Comparison of ENCODE assay signal across 26 mouse cellular contexts in genomic region chr10:79968181-79968580, GRCm38 (mm10). TPM values are rescaled to one million over a fixed set of nuclear protein-coding genes. Genes with fewer than 3 reads are reported as not detected.
A peak's percentile ranks its signal among the peaks of the same experiment; 100 is the strongest.
DNase-seq lines count a peak whose midpoint lies in the region; ATAC-seq and TF ChIP-seq lines count a peak whose summit lies in the region.
"Had no signal": no experiment of that assay in that cellular context is flagged by ENCODE, and none has a peak within 500 bp of the region (broad histone marks: within the 10 kb centered on the region; RNA-seq: fewer than 3 reads in every experiment).

No protein-coding gene starts in this region.

- no peak overlapping the region for H3K9ac ChIP-seq in hindbrain, postnatal 0 days (replicated peaks; ENCODE audit: low read length)
- no peak overlapping the region for H3K9ac ChIP-seq in stomach, embryonic 16.5 days (ENCODE audit: low read length)
- no peak overlapping the region for H3K9ac ChIP-seq in stomach, postnatal 0 days (ENCODE audit: low read length)
- H3K9ac ChIP-seq: forebrain, embryonic 13.5 days; heart, embryonic 13.5 days; hindbrain, embryonic 12.5 days; hindbrain, embryonic 15.5 days had no signal

- 62% methylated on average over 1 of the region's 1 CpGs for WGBS in hindbrain, postnatal 0 days
- WGBS in hindbrain, embryonic 10.5 days: 98% methylated on average over 1 of the region's 1 CpGs
- WGBS in stomach, embryonic 16.5 days: 71% methylated on average over 1 of the region's 1 CpGs
- 65% methylated on average over 1 of the region's 1 CpGs for WGBS in stomach, postnatal 0 days

- H3K4me3 ChIP-seq in hindbrain, postnatal 0 days (ENCODE audit: low read length): no peak overlapping the region
- no peak overlapping the region for H3K4me3 ChIP-seq in hindbrain, embryonic 10.5 days
- H3K4me3 ChIP-seq in stomach, embryonic 16.5 days (replicated peaks; ENCODE audit: low read length): no peak overlapping the region
- no peak overlapping the region for H3K4me3 ChIP-seq in stomach, postnatal 0 days (ENCODE audit: low read depth, low read length)
- H3K4me3 ChIP-seq: forebrain, embryonic 13.5 days; heart, adult 2 months; heart, embryonic 10.5 days; heart, embryonic 13.5 days; hindbrain, embryonic 12.5 days; hindbrain, embryonic 15.5 days had no signal

- peaks cover 41% of the 10 kb centered on the region for H3K36me3 ChIP-seq in hindbrain, postnatal 0 days (ENCODE audit: insufficient read depth, low read length)
- H3K36me3 ChIP-seq in hindbrain, embryonic 10.5 days: peaks cover 55% of the 10 kb centered on the region
- H3K36me3 ChIP-seq in stomach, embryonic 16.5 days (ENCODE audit: control insufficient read depth, insufficient read depth, low read length): peaks cover 18% of the 10 kb centered on the region
- peaks cover 15% of the 10 kb centered on the region for H3K36me3 ChIP-seq in stomach, postnatal 0 days (ENCODE audit: control insufficient read depth, insufficient read depth, low read length)

- no peak for TF ChIP-seq EP300 in stomach, postnatal 0 days (optimal IDR thresholded peaks at IDR 0.05)

- no peaks in the 10 kb centered on the region for H3K9me3 ChIP-seq in hindbrain, postnatal 0 days (ENCODE audit: low read length)
- H3K9me3 ChIP-seq in hindbrain, embryonic 10.5 days: no peaks in the 10 kb centered on the region
- H3K9me3 ChIP-seq in stomach, embryonic 16.5 days (replicated peaks; ENCODE audit: control insufficient read depth, low read length): no peaks in the 10 kb centered on the region
- H3K9me3 ChIP-seq in stomach, postnatal 0 days (ENCODE audit: control insufficient read depth, low read length): no peaks in the 10 kb centered on the region
- H3K9me3 ChIP-seq: forebrain, embryonic 10.5 days; forebrain, embryonic 13.5 days; G1E; heart, embryonic 10.5 days; heart, embryonic 13.5 days; hindbrain, embryonic 12.5 days; hindbrain, embryonic 15.5 days had no signal

- peaks cover 10% of the 10 kb centered on the region for H3K4me1 ChIP-seq in hindbrain, postnatal 0 days (ENCODE audit: insufficient read depth, low read length)
- peaks cover 10% of the 10 kb centered on the region for H3K4me1 ChIP-seq in hindbrain, embryonic 10.5 days (replicated peaks)
- peaks cover 18% of the 10 kb centered on the region for H3K4me1 ChIP-seq in stomach, embryonic 16.5 days (ENCODE audit: control insufficient read depth, insufficient read depth, low read length)
- no peaks in the 10 kb centered on the region for H3K4me1 ChIP-seq in stomach, postnatal 0 days (replicated peaks; ENCODE audit: control insufficient read depth, insufficient read depth)

- intact Hi-C loops in left cerebral cortex, postnatal 4 days (cut with DNase I): no loop called here
- intact Hi-C loops in left cerebral cortex, postnatal 10 days (cut with DNase I): no loop called here

- ATAC-seq in hindbrain, postnatal 0 days: no peak
- no peak for ATAC-seq in stomach, embryonic 16.5 days (ENCODE audit: insufficient read depth, low FRiP score)
- ATAC-seq in stomach, postnatal 0 days (ENCODE audit: low FRiP score, low TSS enrichment): no peak
- ATAC-seq: forebrain, embryonic 13.5 days; forebrain, embryonic 16.5 days; Patski had no signal

- H3K27ac ChIP-seq in hindbrain, postnatal 0 days: peak overlapping the region; percentile 20; the same call in 1 of the 2 replicates
- no peak overlapping the region for H3K27ac ChIP-seq in hindbrain, embryonic 10.5 days
- H3K27ac ChIP-seq in stomach, embryonic 16.5 days (ENCODE audit: low read length): 0 out of 2 replicates have a peak overlapping the region, but pooled peaks have one; percentile 38
- no peak overlapping the region for H3K27ac ChIP-seq in stomach, postnatal 0 days (replicated peaks)
- H3K27ac ChIP-seq: forebrain, embryonic 10.5 days; forebrain, embryonic 13.5 days; heart, adult 2 months; heart, embryonic 10.5 days; heart, embryonic 13.5 days; hindbrain, embryonic 12.5 days; hindbrain, embryonic 15.5 days had no signal

- no peak for TF ChIP-seq CTCF in hindbrain, postnatal 0 days (IDR thresholded peaks at IDR 0.05; ENCODE audit: low read depth)
- TF ChIP-seq CTCF in stomach, postnatal 0 days (IDR thresholded peaks at IDR 0.05; ENCODE audit: low read depth): no peak

- no peak overlapping the region for H3K4me2 ChIP-seq in hindbrain, postnatal 0 days (ENCODE audit: low read depth, low read length)
- no peak overlapping the region for H3K4me2 ChIP-seq in stomach, embryonic 16.5 days (ENCODE audit: low read depth, low read length)
- H3K4me2 ChIP-seq in stomach, postnatal 0 days (replicated peaks; ENCODE audit: low read depth): no peak overlapping the region
- H3K4me2 ChIP-seq: forebrain, embryonic 13.5 days; heart, embryonic 13.5 days; hindbrain, embryonic 12.5 days; hindbrain, embryonic 15.5 days had no signal

- H3K27me3 ChIP-seq in hindbrain, postnatal 0 days (ENCODE audit: insufficient read depth, low read length): peaks cover 9% of the 10 kb centered on the region; the same call in 1 of the 2 replicates
- H3K27me3 ChIP-seq in hindbrain, embryonic 10.5 days (ENCODE audit: insufficient read depth, poor library complexity, severe bottlenecking): peaks cover 54% of the 10 kb centered on the region
- H3K27me3 ChIP-seq in stomach, embryonic 16.5 days (ENCODE audit: control insufficient read depth, insufficient read depth, low read length): peaks cover 2% of the 10 kb centered on the region; the same call in 1 of the 2 replicates
- no peaks in the 10 kb centered on the region for H3K27me3 ChIP-seq in stomach, postnatal 0 days (ENCODE audit: control insufficient read depth, insufficient read depth, low read length)
- H3K27me3 ChIP-seq: Patski had no signal

- DNase-seq in cerebellum, postnatal 10 days: peak; percentile 69 to 82
- no peak for DNase-seq in cerebellum, adult 8-10 months
- no peak for DNase-seq in hindbrain, postnatal 0 days (ENCODE audit: low spot score)
- DNase-seq in hindbrain, embryonic 10.5 days (ENCODE audit: low spot score): no peak
- peak; percentile 58 for DNase-seq in left cerebral cortex, postnatal 4 days
- DNase-seq in left cerebral cortex, postnatal 10 days (ENCODE audit: extremely low spot score in 1 of 2, low spot score in 2 of 2): no peak
- no peak for DNase-seq in stomach, postnatal 0 days (ENCODE audit: low spot score)
- DNase-seq: adrenal gland, postnatal 10 days; adrenal gland, postnatal 36 days; cerebellum, adult 2 months; gastrocnemius, postnatal 10 days; gastrocnemius, postnatal 36 days; heart, adult 2 months; heart, postnatal 14 days; heart, postnatal 4 days had no signal

RNA-seq across cellular contexts. Expression of gene Grin3b, which starts 2.3 kb away (rescaled TPM):
- total RNA-seq in hindbrain, postnatal 0 days (2014; rRNA removed): 0.68 and 0.97 TPM in 2 replicates
- 0.20 and 0.51 TPM in 2 replicates for polyA plus RNA-seq in hindbrain, postnatal 0 days (2015; fragmentation: Nextera tagmentation; extraction: Ambion mirVana)
- polyA plus RNA-seq in hindbrain, embryonic 10.5 days (2016; fragmentation: Nextera tagmentation; extraction: Ambion mirVana): 0.35 TPM in 2 replicates
- total RNA-seq in left cerebral cortex, postnatal 4 days (2021): under 1 TPM; 0.12 to 0.30 TPM
- under 1 TPM; 0.24 to 0.28 TPM for total RNA-seq in left cerebral cortex, postnatal 10 days (2021)
- polyA plus RNA-seq in stomach, embryonic 16.5 days (2015; fragmentation: Nextera tagmentation; extraction: Ambion mirVana): 0.21 and 0.45 TPM in 2 replicates
- polyA plus RNA-seq in stomach, postnatal 0 days (2015; fragmentation: Nextera tagmentation; extraction: Ambion mirVana): 0.17 and 0.18 TPM in 2 replicates
- total RNA-seq: adrenal gland, postnatal 36 days; granulocyte monocyte progenitor cell, adult 5-6 weeks had no signal

RNA-seq across cellular contexts. Expression of gene Wdr18, which starts 8.2 kb away (rescaled TPM):
- total RNA-seq in hindbrain, postnatal 0 days (2014; rRNA removed): 74.6 and 81.6 TPM in 2 replicates
- 109 TPM in 2 replicates for polyA plus RNA-seq in hindbrain, postnatal 0 days (2015; fragmentation: Nextera tagmentation; extraction: Ambion mirVana)
- polyA plus RNA-seq in hindbrain, embryonic 10.5 days (2016; fragmentation: Nextera tagmentation; extraction: Ambion mirVana): 128 and 140 TPM in 2 replicates
- total RNA-seq in left cerebral cortex, postnatal 4 days (2021): 10 to 100 TPM; 51.7 to 55.8 TPM
- 10 to 100 TPM; 46.2 to 49.9 TPM for total RNA-seq in left cerebral cortex, postnatal 10 days (2021)
- 76.7 and 86.9 TPM in 2 replicates for polyA plus RNA-seq in stomach, embryonic 16.5 days (2015; fragmentation: Nextera tagmentation; extraction: Ambion mirVana)
- 46.9 and 50.3 TPM in 2 replicates for polyA plus RNA-seq in stomach, postnatal 0 days (2015; fragmentation: Nextera tagmentation; extraction: Ambion mirVana)

RNA-seq across cellular contexts. Expression of gene Tmem259, which starts 15.9 kb away (rescaled TPM):
- 161 and 179 TPM in 2 replicates for total RNA-seq in hindbrain, postnatal 0 days (2014; rRNA removed)
- 25.6 and 27.1 TPM in 2 replicates for polyA plus RNA-seq in hindbrain, postnatal 0 days (2015; fragmentation: Nextera tagmentation; extraction: Ambion mirVana)
- polyA plus RNA-seq in hindbrain, embryonic 10.5 days (2016; fragmentation: Nextera tagmentation; extraction: Ambion mirVana): 11.8 and 13.1 TPM in 2 replicates
- total RNA-seq in left cerebral cortex, postnatal 4 days (2021): 100 to 1,000 TPM; 117 to 127 TPM
- 100 to 1,000 TPM; 136 TPM for total RNA-seq in left cerebral cortex, postnatal 10 days (2021)
- 5.6 TPM in 2 replicates for polyA plus RNA-seq in stomach, embryonic 16.5 days (2015; fragmentation: Nextera tagmentation; extraction: Ambion mirVana)
- 18.5 and 19.1 TPM in 2 replicates for polyA plus RNA-seq in stomach, postnatal 0 days (2015; fragmentation: Nextera tagmentation; extraction: Ambion mirVana)

RNA-seq across cellular contexts. Expression of gene Cnn2, which starts 20.2 kb away (rescaled TPM):
- 17.2 and 17.9 TPM in 2 replicates for total RNA-seq in hindbrain, postnatal 0 days (2014; rRNA removed)
- polyA plus RNA-seq in hindbrain, postnatal 0 days (2015; fragmentation: Nextera tagmentation; extraction: Ambion mirVana): 15.0 and 16.4 TPM in 2 replicates
- polyA plus RNA-seq in hindbrain, embryonic 10.5 days (2016; fragmentation: Nextera tagmentation; extraction: Ambion mirVana): 201 and 223 TPM in 2 replicates
- total RNA-seq in left cerebral cortex, postnatal 4 days (2021): 10 to 100 TPM; 12.4 to 17.2 TPM
- total RNA-seq in left cerebral cortex, postnatal 10 days (2021): 10 to 100 TPM in 1 of 2 experiments, 1 to 10 TPM in 1; 8.9 to 12.4 TPM
- polyA plus RNA-seq in stomach, embryonic 16.5 days (2015; fragmentation: Nextera tagmentation; extraction: Ambion mirVana): 333 and 334 TPM in 2 replicates
- polyA plus RNA-seq in stomach, postnatal 0 days (2015; fragmentation: Nextera tagmentation; extraction: Ambion mirVana): 236 and 245 TPM in 2 replicates

RNA-seq across cellular contexts. Expression of gene Abca7, which starts 28.1 kb away (rescaled TPM):
- 11.6 and 19.1 TPM in 2 replicates for total RNA-seq in hindbrain, postnatal 0 days (2014; rRNA removed)
- polyA plus RNA-seq in hindbrain, postnatal 0 days (2015; fragmentation: Nextera tagmentation; extraction: Ambion mirVana): 2.3 and 2.4 TPM in 2 replicates
- polyA plus RNA-seq in hindbrain, embryonic 10.5 days (2016; fragmentation: Nextera tagmentation; extraction: Ambion mirVana): 4.4 and 6.0 TPM in 2 replicates
- 1 to 10 TPM; 7.2 to 8.1 TPM for total RNA-seq in left cerebral cortex, postnatal 4 days (2021)
- total RNA-seq in left cerebral cortex, postnatal 10 days (2021): 1 to 10 TPM; 8.5 to 9.8 TPM
- 6.3 and 7.4 TPM in 2 replicates for polyA plus RNA-seq in stomach, embryonic 16.5 days (2015; fragmentation: Nextera tagmentation; extraction: Ambion mirVana)
- 2.6 and 3.2 TPM in 2 replicates for polyA plus RNA-seq in stomach, postnatal 0 days (2015; fragmentation: Nextera tagmentation; extraction: Ambion mirVana)

Comparison
In these comparisons a context has a peak if more than half of its experiments do, and no peak if none do; other contexts are left out.
1. DNase-seq: peak in cerebellum, postnatal 10 days (2 of 2) and left cerebral cortex, postnatal 4 days (single experiment); none in cerebellum, adult 8-10 months (single experiment), hindbrain, postnatal 0 days (single experiment), hindbrain, embryonic 10.5 days (single experiment), left cerebral cortex, postnatal 10 days (0 of 2) and stomach, postnatal 0 days (single experiment).
2. H3K27ac ChIP-seq: peak in hindbrain, postnatal 0 days (single experiment) and stomach, embryonic 16.5 days (single experiment); none in hindbrain, embryonic 10.5 days (single experiment) and stomach, postnatal 0 days (single experiment).